Comparison of ENCODE assay signal across 10 mouse cellular contexts in the genomic region with DNA sequence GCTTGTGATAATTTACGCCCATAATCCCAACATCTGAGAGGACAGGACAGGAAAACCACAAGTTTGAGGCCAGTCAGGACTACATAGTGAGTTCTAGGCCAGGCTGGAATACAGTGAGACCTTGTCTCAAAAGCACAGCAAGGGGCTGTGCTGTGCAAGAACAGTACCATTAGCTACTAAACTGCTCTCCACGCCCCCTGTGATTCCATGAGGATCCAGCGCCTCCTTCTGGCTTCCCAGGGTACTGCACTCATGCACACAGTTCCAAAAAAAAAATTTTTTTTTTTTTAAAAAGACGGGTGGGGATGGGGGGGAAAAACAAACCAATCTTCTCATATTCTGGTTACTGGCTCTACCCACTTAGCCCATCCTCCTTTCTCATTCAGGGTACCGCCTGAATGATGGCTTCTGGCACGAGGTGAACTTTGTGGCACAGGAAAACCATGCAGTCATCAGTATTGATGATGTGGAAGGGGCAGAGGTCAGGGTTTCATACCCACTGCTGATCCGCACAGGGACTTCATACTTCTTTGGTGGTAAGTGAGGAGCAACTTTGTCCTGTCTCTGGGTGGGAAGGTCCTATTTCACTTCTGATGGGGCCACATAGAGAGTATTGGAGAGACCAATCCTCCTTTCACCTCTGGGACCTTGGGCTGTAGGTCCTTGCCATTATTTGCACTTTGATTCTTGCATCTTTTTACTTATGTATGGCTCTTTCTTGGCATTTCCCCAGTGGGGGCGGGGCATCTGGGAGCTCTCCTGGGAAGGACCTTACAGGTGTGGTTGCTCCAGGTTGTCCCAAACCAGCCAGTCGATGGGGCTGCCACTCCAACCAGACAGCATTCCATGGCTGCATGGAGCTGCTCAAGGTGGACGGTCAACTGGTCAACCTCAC. TPM values are rescaled to one million over a fixed set of nuclear protein-coding genes. Genes with fewer than 3 reads are reported as not detected.
DNase-seq lines count a peak whose midpoint lies in the region; ATAC-seq lines count a peak whose summit lies in the region.
"Had no signal": no experiment of that assay in that cellular context is flagged by ENCODE, and none has a peak within 500 bp of the region (broad histone marks: within the 10 kb centered on the region; RNA-seq: fewer than 3 reads in every experiment).

No protein-coding gene starts in this region.

- no peak overlapping the region for H3K4me2 ChIP-seq in intestine, embryonic 14.5 days (ENCODE audit: low read length)
- no peak overlapping the region for H3K4me2 ChIP-seq in intestine, embryonic 15.5 days (replicated peaks)
- H3K4me2 ChIP-seq in neural tube, embryonic 11.5 days (ENCODE audit: low read depth) = no peak overlapping the region
- H3K4me2 ChIP-seq: embryonic facial prominence, embryonic 15.5 days; limb, embryonic 13.5 days had no signal

- no peaks in the 10 kb centered on the region for H3K36me3 ChIP-seq in intestine, embryonic 14.5 days (ENCODE audit: control insufficient read depth, insufficient read depth, low read length)
- H3K36me3 ChIP-seq in intestine, embryonic 15.5 days = no peaks in the 10 kb centered on the region
- H3K36me3 ChIP-seq in neural tube, embryonic 11.5 days (ENCODE audit: control insufficient read depth, insufficient read depth, low read length) = no peaks in the 10 kb centered on the region
- H3K36me3 ChIP-seq: embryonic facial prominence, embryonic 15.5 days; limb, embryonic 13.5 days had no signal

- peak; percentile 93 for DNase-seq in intestine, embryonic 14.5 days (ENCODE audit: low spot score)
- peak; percentile 60 to 62 for DNase-seq in B cell, adult 2 months
- DNase-seq in MEL-GATA-1-ER (ENCODE audit: extremely low read depth, low read depth) = peak; percentile 18
- DNase-seq in cerebellum, postnatal 36 days = peak; percentile 77 to 81
- peak; percentile 61 for DNase-seq in kidney, postnatal 14 days
- DNase-seq in neural tube, embryonic 11.5 days (ENCODE audit: low spot score) = peak; percentile 75

- peaks cover 12% of the 10 kb centered on the region for H3K4me1 ChIP-seq in intestine, embryonic 14.5 days (replicated peaks; ENCODE audit: control insufficient read depth, insufficient read depth, low read length)
- peaks cover 14% of the 10 kb centered on the region for H3K4me1 ChIP-seq in intestine, embryonic 15.5 days (replicated peaks)
- H3K4me1 ChIP-seq in neural tube, embryonic 11.5 days (ENCODE audit: control insufficient read depth, insufficient read depth, low read length) = no peaks in the 10 kb centered on the region

- 43% methylated on average over 10 of the region's 10 CpGs for WGBS in intestine, embryonic 14.5 days
- 42% methylated on average over 10 of the region's 10 CpGs for WGBS in intestine, embryonic 15.5 days
- WGBS in neural tube, embryonic 11.5 days = 45% methylated on average over 10 of the region's 10 CpGs

- no peak overlapping the region for H3K9ac ChIP-seq in intestine, embryonic 14.5 days (ENCODE audit: low read length)
- no peak overlapping the region for H3K9ac ChIP-seq in intestine, embryonic 15.5 days
- H3K9ac ChIP-seq in neural tube, embryonic 11.5 days (ENCODE audit: low read length) = no peak overlapping the region
- H3K9ac ChIP-seq: embryonic facial prominence, embryonic 15.5 days; limb, embryonic 13.5 days had no signal

- H3K4me3 ChIP-seq in intestine, embryonic 14.5 days (ENCODE audit: low read depth, low read length) = no peak overlapping the region
- H3K4me3 ChIP-seq in intestine, embryonic 15.5 days (replicated peaks) = no peak overlapping the region
- H3K4me3 ChIP-seq in neural tube, embryonic 11.5 days (ENCODE audit: low read depth, low read length) = no peak overlapping the region
- H3K4me3 ChIP-seq: embryonic facial prominence, embryonic 15.5 days; limb, embryonic 13.5 days had no signal

- no peaks in the 10 kb centered on the region for H3K9me3 ChIP-seq in intestine, embryonic 14.5 days (ENCODE audit: control insufficient read depth, low read length)
- no peaks in the 10 kb centered on the region for H3K9me3 ChIP-seq in intestine, embryonic 15.5 days
- no peaks in the 10 kb centered on the region for H3K9me3 ChIP-seq in neural tube, embryonic 11.5 days (ENCODE audit: control insufficient read depth, low read length)
- H3K9me3 ChIP-seq: embryonic facial prominence, embryonic 15.5 days; limb, embryonic 13.5 days had no signal

- peaks cover 32% of the 10 kb centered on the region for H3K27me3 ChIP-seq in intestine, embryonic 14.5 days (replicated peaks; ENCODE audit: control insufficient read depth, insufficient read depth, low read length)
- H3K27me3 ChIP-seq in intestine, embryonic 15.5 days (replicated peaks) = peaks cover 21% of the 10 kb centered on the region
- peaks cover 27% of the 10 kb centered on the region for H3K27me3 ChIP-seq in neural tube, embryonic 11.5 days (ENCODE audit: control insufficient read depth, insufficient read depth, low read length)

- H3K27ac ChIP-seq in intestine, embryonic 14.5 days (ENCODE audit: low read depth) = no peak overlapping the region
- no peak overlapping the region for H3K27ac ChIP-seq in intestine, embryonic 15.5 days
- no peak overlapping the region for H3K27ac ChIP-seq in neural tube, embryonic 11.5 days (ENCODE audit: low read depth, low read length)
- H3K27ac ChIP-seq: embryonic facial prominence, embryonic 15.5 days; limb, embryonic 13.5 days had no signal

- no peak for ATAC-seq in intestine, embryonic 14.5 days (replicated peaks; ENCODE audit: low FRiP score, low TSS enrichment, low read depth)
- ATAC-seq in intestine, embryonic 15.5 days = no peak
- ATAC-seq in neural tube, embryonic 11.5 days (ENCODE audit: insufficient read depth, low FRiP score, low TSS enrichment) = no peak
- ATAC-seq in inflammation-experienced regulatory T-cells, adult 6 months = no peak

RNA-seq across cellular contexts. Expression of a gene that starts 5.8 kb away (rescaled TPM):
- 0.23 TPM in 1 of 2 replicates, not detected in the other for polyA plus RNA-seq in intestine, embryonic 14.5 days (2014; fragmentation: Nextera tagmentation; extraction: Ambion mirVana)
- polyA plus RNA-seq in intestine, embryonic 15.5 days (2015; fragmentation: Nextera tagmentation; extraction: Ambion mirVana) = 0.25 and 0.36 TPM in 2 replicates
- 0.14 and 0.44 TPM in 2 replicates for polyA plus RNA-seq in neural tube, embryonic 11.5 days (2014; fragmentation: Nextera tagmentation; extraction: Ambion mirVana)
- under 1 TPM in 2 of 3 experiments, not detected in 1; 0.33 to 0.55 TPM for polyA plus RNA-seq in inflammation-experienced regulatory T-cells, adult 6 months (2017; shearing (Covaris generic))

RNA-seq across cellular contexts. Expression of a gene that starts 9.9 kb away (rescaled TPM):
- polyA plus RNA-seq in intestine, embryonic 14.5 days (2014; fragmentation: Nextera tagmentation; extraction: Ambion mirVana) = 12.8 and 13.8 TPM in 2 replicates
- 11.1 and 12.7 TPM in 2 replicates for polyA plus RNA-seq in intestine, embryonic 15.5 days (2015; fragmentation: Nextera tagmentation; extraction: Ambion mirVana)
- polyA plus RNA-seq in neural tube, embryonic 11.5 days (2014; fragmentation: Nextera tagmentation; extraction: Ambion mirVana) = 9.2 and 11.8 TPM in 2 replicates
- not detected for polyA plus RNA-seq in inflammation-experienced regulatory T-cells, adult 6 months (2017; shearing (Covaris generic))

RNA-seq across cellular contexts. Expression of a gene that starts 10.8 kb away (rescaled TPM):
- polyA plus RNA-seq in intestine, embryonic 14.5 days (2014; fragmentation: Nextera tagmentation; extraction: Ambion mirVana) = 1.2 and 1.4 TPM in 2 replicates
- polyA plus RNA-seq in intestine, embryonic 15.5 days (2015; fragmentation: Nextera tagmentation; extraction: Ambion mirVana) = 0.82 and 1.0 TPM in 2 replicates
- polyA plus RNA-seq in neural tube, embryonic 11.5 days (2014; fragmentation: Nextera tagmentation; extraction: Ambion mirVana) = 0.94 and 1.0 TPM in 2 replicates
- polyA plus RNA-seq in inflammation-experienced regulatory T-cells, adult 6 months (2017; shearing (Covaris generic)) = under 1 TPM in 2 of 3 experiments, not detected in 1; 0.09 to 0.15 TPM

RNA-seq across cellular contexts. Expression of a gene that starts 25.4 kb away (rescaled TPM):
- polyA plus RNA-seq in intestine, embryonic 14.5 days (2014; fragmentation: Nextera tagmentation; extraction: Ambion mirVana) = 5.8 and 7.4 TPM in 2 replicates
- polyA plus RNA-seq in intestine, embryonic 15.5 days (2015; fragmentation: Nextera tagmentation; extraction: Ambion mirVana) = 4.4 and 4.8 TPM in 2 replicates
- 6.2 and 6.9 TPM in 2 replicates for polyA plus RNA-seq in neural tube, embryonic 11.5 days (2014; fragmentation: Nextera tagmentation; extraction: Ambion mirVana)
- 1 to 10 TPM; 1.2 to 1.8 (median 1.5) TPM for polyA plus RNA-seq in inflammation-experienced regulatory T-cells, adult 6 months (2017; shearing (Covaris generic))

RNA-seq across cellular contexts. Expression of a gene that starts 45.2 kb away (rescaled TPM):
- polyA plus RNA-seq in intestine, embryonic 14.5 days (2014; fragmentation: Nextera tagmentation; extraction: Ambion mirVana) = 20.2 and 21.8 TPM in 2 replicates
- 16.0 and 16.3 TPM in 2 replicates for polyA plus RNA-seq in intestine, embryonic 15.5 days (2015; fragmentation: Nextera tagmentation; extraction: Ambion mirVana)
- 11.2 and 12.4 TPM in 2 replicates for polyA plus RNA-seq in neural tube, embryonic 11.5 days (2014; fragmentation: Nextera tagmentation; extraction: Ambion mirVana)
- 10 to 100 TPM; 38.0 to 70.6 (median 62.7) TPM for polyA plus RNA-seq in inflammation-experienced regulatory T-cells, adult 6 months (2017; shearing (Covaris generic))

Comparison
In these comparisons a context has a peak if more than half of its experiments do, and no peak if none do; other contexts are left out.
1. DNase-seq: peak in every context shown above with its lines; median percentile 93 in intestine, embryonic 14.5 days; 79 in cerebellum, postnatal 36 days; 75 in neural tube, embryonic 11.5 days; 61 in B cell, adult 2 months; 61 in kidney, postnatal 14 days; 18 in MEL-GATA-1-ER.